Mouse (Mus musculus) cerebellum, postnatal 14 days (tissue): Measurements from ENCODE around the gene Ppp4c.

Source experiments
- DNase-seq, 2 experiments: peaks; one replicate each; pipeline ENCODE4 v3.0.0; 2021; ENCODE audit warnings: mixed read lengths in 2 of 2

The Ppp4c gene

GRCm38 (mm10) chr7:126791851-126792720 is at the start of gene Ppp4c:
TSS of gene Ppp4c (minus strand) at chr7:126792496.
- peak; percentile 98 for DNase-seq

GRCm38 (mm10) chr7:126833294-126833693 is 41.0 kb upstream of the Ppp4c start:
- no peak for DNase-seq

GRCm38 (mm10) chr7:126832036-126832598 is 39.8 kb upstream of the Ppp4c start:
- DNase-seq, result peak; percentile 91 to 94

- DNase-seq, result no peak
Observed at GRCm38 (mm10) chr7:126831539-126831938, 39.2 kb upstream of the Ppp4c start, which contains the start of gene 4930451I11Rik. TSS of gene 4930451I11Rik (minus strand) at chr7:126831639.

DNA sequence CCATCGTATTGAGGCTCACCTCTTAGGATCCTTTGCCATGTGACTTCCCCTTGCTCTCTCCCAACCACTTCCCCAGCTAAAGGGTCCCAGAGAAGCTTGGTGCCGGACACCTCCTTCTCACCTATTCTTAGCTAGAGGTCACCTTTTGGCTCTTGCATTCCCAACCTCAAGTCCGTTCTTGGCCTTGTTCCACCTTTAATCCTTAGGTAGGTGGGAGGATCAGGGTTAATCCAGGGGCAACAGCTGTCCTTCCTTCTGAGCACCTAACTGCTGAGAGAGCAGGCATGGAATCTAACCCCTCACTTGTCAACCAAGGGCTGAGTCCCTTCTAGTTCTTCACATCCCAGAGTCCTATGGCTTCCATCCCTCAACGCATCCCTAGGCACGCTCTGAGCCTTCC is 33.7 kb upstream of the Ppp4c start:
- DNase-seq, result no peak

DNA sequence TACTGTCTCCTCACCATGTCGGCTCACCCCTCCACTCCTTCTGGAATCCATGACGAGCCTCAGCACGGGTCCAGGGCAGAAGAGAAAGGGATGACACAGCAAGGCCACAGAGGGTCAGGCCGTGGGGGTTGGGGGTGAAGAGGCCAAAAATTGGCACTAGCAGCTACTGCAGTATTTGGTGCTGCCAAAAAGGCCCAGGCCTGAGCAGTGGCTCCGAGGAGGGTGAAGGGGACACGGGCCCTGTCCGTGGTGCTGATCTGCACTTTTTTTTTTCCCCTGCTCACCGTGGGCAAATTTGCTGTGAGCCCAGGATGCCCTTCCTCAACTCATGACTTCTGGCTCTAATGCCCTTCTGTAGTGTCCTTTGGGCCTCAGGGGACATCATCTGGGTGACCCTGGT is 33.1 kb upstream of the Ppp4c start:
- DNase-seq, result peak in 1 of 2 experiments; percentile 22

- DNase-seq, result peak; percentile 46 to 48
Observed at GRCm38 (mm10) chr7:126823940-126824339, 31.6 kb upstream of the Ppp4c start.

DNA sequence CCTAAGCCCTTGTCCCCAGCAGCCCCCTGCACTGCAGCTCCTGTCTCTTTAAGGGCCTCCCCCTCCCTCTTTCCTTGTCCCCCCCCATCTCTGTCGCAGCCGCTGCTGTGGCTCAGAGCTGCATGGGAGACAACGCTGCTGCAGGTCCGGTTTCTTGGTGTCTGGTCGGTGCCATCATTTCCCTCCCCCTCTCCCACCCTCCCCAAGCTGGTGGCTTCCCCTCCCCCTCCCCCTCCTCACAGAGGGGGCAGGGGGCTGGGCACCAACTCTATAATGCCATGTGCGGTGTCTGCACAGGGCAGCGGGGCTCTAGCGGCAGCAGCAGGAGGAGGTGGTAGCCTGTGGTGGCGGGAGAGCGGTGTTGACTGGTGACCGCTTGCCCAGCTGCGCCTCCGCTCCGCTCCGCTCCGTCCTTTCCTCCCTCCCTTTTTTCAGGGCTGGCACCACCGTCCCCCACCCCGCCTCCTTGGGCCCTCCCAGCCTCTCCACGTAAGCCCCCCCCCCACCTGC is 31.0 kb upstream of the Ppp4c start:
- peak; percentile 76 to 85 for DNase-seq

GRCm38 (mm10) chr7:126822741-126823140 is 30.4 kb upstream of the Ppp4c start:
- DNase-seq, result peak; percentile 61 to 68

GRCm38 (mm10) chr7:126821835-126822511 is 29.7 kb upstream of the Ppp4c start:
- DNase-seq, result peak; percentile 95 to 96

GRCm38 (mm10) chr7:126818818-126819217 is 26.5 kb upstream of the Ppp4c start:
- DNase-seq, result no peak

- no peak for DNase-seq
Observed at GRCm38 (mm10) chr7:126817595-126817994, 25.3 kb upstream of the Ppp4c start.

- DNase-seq, result no peak
Observed at GRCm38 (mm10) chr7:126816494-126816893, 24.2 kb upstream of the Ppp4c start.

GRCm38 (mm10) chr7:126815726-126816222 is 23.5 kb upstream of the Ppp4c start:
- no peak for DNase-seq

DNA sequence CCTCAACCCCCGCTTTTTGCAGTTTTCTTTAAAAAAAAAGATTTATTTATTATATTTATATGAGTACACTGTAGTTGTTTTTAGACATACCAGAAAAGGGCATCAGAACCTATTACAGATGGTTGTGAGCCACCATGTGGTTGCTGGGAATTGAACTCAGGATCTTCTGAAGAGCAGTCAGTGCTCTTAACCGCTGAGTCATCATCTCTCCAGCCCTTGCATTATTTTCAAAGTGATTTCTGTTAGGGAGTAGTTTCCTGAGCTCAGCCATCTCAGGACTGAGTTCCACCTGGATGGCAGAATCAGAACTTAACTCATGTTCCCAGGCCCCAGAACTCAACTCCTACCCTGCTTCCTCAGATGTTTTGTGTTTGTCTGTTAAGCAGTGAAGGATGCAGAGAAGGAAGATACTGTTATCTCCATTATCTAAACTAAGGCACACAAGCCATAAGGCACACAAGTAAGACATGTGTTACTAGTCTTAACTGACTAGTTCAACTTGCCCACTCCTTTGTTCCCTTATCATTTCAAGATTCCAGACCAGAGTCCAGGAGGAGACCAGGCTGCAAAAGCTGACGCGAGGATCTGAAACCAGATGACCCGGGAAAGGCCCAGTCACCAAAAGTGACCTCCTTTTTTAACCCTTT is 17.6 kb upstream of the Ppp4c start:
- DNase-seq, result no peak

GRCm38 (mm10) chr7:126808703-126809455 is 16.6 kb upstream of the Ppp4c start:
- DNase-seq, result peak; percentile 89 to 91

- no peak for DNase-seq
Observed at GRCm38 (mm10) chr7:126807405-126807804, 15.1 kb upstream of the Ppp4c start.

GRCm38 (mm10) chr7:126806956-126807355 is 14.7 kb upstream of the Ppp4c start:
- no peak for DNase-seq

GRCm38 (mm10) chr7:126803751-126804150 is 11.5 kb upstream of the Ppp4c start:
- DNase-seq, result no peak

DNA sequence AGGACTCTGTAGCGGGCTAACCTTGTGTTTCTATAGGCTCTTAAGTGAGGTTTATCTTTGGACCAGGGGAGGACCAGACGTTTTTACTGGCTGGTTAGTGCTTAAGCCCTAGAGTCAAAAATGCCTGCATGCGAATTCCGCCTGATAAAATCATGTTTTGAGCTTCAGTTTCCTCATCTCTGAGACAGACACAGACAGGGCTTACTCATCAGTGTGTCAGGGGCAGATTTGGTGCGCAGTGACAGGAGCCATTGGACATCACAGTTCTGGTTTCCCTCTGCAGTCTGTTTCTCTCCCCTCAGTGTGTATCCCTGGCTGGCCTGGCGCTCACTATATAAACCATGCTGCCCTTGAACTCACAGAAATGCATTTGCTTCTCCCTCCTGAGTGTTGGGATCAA is 10.9 kb upstream of the Ppp4c start:
- no peak for DNase-seq

DNA sequence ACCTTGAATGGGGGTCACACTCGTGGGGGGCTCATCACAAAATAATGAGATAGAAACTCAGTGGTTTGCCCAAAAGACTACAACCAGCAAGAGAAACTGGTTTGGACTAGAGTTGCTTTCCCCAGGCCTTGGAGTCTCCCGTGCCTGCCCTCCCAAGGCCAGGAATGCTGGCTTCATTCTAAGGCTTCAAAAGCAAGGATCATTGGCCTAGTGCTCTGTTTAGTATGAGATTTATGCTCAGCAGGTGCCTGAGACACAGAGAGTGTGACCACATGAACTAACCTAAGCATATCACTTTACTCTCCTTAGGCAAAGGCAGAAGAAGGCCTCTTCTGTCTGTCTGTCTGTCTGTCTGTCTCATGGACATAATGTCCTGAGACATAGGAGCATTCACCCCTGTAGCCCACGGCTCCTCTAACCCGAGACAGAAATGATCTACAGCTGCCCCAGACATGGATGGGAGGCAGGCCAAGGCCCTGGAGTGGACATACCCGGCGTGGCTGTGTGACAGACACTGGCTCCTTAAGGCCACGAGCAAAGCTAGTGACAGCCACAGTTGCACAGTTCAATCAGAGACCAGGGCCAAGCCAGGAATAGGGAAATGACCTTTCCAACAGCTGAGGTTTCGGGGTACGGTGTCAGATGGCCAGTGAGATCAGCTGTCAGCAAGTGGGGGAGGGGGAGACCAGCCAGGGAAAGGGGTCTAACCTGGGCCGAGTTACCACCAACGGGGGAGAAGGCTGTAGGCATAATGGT is 10.0 kb upstream of the Ppp4c start:
- no peak for DNase-seq
